Mouse (Mus musculus): Measurements from ENCODE around the gene Oit1.

Gene Oit1

DNA sequence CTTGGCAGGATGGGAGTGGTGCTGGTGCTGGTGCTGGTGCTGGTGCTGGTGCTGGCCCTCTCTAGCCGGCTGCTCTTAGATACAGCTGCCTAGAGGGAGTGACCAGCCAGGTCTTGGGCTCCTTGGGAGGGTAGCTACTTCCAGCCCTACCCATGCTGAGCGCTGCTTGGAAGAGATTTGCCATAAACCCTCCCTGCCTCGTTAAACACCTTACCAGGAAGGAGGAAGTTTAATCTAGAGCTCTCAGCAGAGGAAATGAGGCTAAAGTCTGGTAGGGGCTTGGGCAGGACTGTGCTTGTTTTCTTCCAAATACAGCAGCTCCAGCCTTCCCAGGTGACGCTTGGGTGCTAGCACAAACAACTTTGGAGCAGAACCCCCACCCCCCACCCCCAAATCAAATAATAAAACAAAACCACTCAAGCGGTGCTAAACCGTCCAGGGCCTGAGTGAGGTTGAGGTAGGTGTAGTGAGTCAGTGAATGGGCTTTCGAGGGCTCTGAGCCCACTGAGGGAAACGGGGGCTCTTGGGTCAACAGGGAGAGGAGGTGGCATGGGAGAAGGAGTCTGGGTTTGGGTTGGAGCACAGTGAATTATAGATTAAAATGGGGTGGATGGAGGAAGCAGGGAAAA, at the start of gene Oit1:
Oit1 (minus strand) TSS at position 70 of the 629 bp plus-strand sequence.
- DNase-seq (ENCODE audit: low read depth, low spot score) = no peak

DNA sequence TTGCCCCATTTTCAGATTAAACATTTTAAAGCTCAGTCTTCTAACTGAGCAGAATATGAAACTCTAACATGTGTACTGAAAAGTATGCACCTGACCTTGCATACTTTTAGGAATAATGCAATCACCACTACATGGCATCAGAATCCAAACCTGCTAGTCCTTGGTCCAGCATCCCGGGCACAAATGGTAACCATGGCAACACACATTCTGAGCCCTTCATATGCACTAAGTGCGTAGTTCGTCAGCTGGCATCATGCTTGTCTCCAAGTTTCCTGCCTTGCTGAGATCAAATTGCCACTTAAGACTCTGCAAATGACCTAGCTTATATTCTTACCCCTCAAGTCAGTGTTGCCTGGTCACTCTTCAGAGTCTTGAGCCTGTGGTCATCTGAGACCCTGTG, 44.3 kb upstream of the Oit1 start:
- DNase-seq (ENCODE audit: low read depth, low spot score) = no peak

DNA sequence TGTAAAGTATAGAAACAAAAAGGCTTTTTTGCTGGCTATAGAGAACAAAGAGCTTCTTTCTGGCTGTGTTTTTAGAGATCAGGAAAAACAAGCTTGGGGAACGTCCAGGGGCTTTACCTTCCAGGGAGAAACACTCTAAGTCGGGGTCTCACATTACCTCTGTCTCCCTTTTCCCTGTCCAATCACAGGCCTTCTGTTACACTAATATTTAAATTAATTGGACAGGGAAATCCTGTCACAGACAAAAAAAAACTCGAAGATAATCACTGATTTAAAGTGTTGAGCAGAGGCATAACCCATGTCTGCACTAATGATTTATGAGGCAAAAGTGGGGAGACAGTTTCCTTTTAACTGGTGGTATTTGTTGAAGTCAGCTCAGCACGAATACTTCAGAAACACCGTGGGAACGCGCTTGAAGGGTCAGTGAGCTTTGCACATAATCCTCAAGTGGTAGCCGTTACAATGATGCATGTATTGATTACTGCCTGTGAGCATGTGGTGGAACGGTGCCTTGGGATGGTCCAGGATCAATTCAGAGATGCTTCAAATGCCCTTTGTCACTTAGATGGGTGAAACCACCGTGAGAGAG, 42.7 kb upstream of the Oit1 start:
- DNase-seq (ENCODE audit: low read depth, low spot score) = no peak

DNA sequence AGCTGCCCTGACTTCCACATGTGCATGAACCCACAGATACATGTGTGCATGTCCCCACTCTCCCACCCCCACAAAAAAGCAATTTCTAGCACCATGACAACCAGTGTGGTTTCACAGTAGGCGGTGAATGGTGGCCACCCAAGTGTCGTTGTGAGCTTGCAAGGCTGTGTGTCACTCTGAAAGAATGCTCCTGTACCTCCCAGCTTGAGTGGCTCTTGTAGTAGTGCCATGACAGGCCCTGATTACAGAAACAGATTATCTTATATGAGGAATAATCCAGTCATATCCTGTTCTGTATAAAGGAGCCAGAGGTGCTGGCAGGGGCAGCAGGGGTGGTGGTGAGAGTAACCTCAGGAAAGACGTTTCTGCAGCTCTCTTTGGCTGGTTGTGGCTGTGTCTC, 40.1 kb upstream of the Oit1 start:
- no peak for DNase-seq (ENCODE audit: low read depth, low spot score)

DNA sequence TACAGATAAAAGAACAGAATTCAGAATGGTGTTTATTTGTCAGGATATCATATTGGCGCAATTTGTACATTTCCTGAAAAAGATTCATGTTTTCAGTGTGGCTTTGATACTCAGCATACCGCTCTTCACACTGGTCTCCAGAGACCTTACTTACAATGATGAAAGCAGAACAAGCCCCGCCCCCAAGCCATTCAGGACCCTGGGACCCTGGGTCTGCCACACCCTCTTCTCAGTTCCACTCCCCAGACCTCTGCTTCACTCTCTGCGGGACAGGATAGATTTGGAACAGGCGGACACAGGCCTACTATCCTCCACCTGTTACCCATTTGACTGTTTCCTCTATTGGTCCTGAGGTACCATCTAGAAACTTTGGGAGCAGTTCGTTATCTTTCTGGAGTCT, 27.4 kb upstream of the Oit1 start:
- peak; percentile 76 for DNase-seq (ENCODE audit: low read depth, low spot score)

DNA sequence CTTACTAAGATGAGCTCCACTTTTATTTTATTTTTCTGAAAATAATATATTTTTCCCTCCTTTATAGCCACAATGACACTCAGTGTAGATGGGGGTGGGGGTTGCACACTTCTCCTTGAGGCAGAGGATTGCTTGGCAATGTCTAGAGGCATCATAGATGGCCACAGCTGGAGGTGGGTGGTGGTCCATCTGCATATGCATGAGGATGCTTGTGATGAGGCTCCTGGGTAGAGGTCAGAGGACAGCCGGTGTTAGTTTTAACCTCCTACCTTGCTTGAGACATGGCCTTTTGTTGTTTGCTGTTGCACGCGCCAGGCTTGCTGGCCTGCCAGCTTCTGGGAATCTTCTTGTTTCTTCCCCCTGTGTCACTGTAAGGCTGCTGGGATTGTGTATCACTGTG, 24.8 kb upstream of the Oit1 start:
- DNase-seq (ENCODE audit: low read depth, low spot score) = peak; percentile 96

DNA sequence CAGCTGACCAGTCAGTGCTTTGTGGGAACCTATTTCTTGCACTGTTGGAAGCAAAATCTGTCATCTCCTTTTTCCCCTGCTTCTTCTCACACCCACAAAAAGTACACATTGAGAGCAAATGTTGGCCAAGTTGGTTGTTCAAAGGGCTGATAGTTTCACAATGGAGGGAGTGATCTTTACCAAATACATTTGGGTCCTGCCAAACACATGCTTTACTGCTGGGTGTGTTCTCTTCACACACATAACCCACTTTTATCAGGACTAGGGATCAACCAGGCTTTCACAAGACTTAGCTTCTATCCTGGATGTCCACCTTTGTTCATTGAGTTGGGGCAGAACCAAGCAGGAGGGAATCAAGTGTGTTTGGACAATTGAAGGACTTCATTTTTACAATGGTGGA, 20.0 kb upstream of the Oit1 start:
- no peak for DNase-seq (ENCODE audit: low read depth, low spot score)

DNA sequence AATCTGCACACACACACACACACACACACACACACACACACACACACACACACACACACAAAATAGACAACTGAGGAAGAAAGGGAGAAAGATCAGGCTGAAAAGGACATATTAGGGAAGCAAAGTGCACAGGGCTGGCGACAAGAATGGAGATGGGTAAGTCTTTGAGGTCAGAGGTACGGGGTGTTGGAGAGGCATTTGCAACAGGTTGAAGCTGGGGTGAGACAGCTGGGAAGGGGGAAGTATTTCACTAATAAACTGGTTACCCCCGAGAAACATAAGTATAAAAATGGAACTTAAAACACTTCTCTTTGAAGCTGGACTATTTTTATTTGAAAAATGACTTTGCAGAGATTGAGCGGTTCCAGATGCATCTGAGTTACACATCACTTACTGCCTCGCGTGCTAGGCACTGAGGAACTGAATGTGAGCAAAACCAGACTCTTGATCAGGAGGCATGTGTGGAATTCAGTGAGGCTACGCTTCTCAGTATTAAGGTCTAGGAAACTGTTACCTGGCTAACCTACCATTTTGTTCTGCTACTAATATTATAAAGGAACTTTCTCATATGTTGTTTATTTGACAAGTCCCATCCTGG, 17.2 kb upstream of the Oit1 start:
- DNase-seq (ENCODE audit: low read depth, low spot score) = no peak

DNA sequence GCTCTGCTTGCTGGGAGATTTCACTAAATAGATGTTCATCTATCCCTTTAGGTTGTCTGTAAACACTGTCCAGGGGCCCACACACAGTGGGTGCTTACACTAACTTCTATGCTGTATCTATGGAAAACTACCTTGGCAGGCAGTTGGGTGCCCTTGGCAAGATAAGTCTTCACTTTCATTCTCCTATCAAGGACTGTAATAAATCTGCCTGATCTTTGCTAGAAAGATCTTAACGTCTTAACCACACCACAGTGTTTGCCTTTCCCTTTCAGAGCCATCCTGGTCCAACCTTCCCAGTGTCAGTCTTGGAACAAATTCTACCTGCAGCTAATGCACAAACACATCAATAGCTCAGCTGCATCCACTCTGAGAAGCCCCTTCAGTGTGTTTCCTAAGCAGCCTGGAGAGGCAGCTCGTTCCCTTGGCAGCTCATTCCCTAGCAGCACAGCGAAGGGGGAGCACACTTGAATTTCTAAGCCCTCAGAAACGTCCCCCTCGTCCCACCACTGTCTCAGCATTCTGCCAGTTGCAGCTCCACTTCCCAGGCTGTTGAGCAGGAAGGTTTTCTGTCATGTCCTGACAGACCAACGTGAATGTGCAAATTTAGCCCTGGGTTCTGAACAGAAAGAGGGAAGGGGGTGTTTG, 13.7 kb upstream of the Oit1 start:
- DNase-seq (ENCODE audit: low read depth, low spot score) = no peak

DNA sequence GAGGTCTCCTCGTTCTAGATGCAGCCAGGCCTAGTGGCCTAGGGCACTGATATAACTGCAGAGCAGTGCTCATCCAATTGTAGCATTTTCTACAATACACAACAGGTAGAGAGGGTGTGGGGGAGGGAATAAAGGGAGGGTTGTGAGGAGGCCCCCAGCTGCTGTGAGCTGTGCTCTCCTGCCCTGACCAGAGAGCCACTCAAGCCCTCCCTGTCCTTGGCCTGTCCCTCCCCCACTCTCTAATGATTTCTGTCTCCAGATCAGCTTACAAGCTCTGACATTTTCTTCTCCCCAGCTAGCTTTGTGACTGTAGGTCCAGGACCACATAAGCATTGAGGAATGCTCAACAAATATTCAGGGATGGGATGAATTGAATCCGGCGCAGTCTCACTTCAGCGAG, 9.2 kb downstream of the Oit1 start:
- DNase-seq (ENCODE audit: low read depth, low spot score) = no peak

DNA sequence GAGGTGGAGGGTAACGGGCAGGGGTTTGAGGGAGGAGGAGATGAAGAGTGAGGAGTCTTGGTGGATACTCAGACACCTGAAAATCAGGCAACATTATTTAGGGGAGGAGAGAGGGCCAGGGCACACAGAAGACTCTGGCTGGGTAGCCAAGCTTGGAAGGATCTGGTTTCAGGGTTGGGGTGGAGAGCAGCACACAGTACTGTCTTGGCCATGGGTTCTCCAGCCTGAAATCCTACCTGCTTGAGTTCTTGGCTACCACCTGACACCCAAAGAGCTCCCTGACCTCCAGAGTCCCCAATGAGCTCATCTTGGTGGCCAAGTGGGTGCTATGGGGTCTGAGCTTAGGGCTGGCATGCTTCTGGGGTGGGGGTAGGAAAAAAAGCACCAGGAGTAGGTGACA, 9.7 kb downstream of the Oit1 start:
- no peak for DNase-seq (ENCODE audit: low read depth, low spot score)

DNA sequence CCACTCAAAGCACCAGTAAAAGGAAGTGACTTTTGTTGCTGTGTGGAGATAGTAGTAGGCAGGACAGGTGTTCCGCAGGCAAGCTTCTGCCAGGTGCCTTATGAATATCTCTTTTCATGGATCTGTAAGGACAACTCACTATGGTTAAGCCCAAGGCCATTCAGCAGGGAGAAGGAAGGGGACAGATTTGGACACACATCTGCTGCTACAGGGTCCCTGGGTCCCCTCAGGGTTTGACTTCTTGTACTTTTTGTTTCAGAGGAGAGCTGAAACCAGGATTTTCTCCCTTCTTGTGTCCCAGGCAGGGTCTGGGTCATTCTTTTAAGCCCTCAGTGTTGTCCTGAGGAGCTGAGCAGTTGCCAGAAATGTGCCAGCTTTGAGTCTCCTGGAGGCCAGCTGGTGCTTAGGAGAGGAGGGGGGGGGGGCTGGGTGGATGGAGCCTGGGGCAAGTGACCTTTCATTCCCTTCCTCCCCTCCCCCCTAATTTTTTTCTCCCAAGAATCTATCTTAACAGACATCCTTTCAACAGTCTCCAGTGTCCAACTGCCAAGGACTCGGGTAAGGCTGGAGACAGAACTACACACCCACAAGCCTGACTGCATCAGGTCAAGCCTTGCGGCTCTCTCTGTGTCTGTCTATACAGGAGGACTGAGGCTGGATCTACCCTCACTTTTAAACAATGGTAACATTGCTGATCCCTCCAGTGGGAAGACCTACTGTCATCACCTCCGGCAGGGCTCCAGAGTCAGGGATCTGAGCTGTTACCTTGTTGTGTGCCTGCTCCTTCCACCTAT, 10.6 kb downstream of the Oit1 start:
- no peak for DNase-seq (ENCODE audit: low read depth, low spot score)

DNA sequence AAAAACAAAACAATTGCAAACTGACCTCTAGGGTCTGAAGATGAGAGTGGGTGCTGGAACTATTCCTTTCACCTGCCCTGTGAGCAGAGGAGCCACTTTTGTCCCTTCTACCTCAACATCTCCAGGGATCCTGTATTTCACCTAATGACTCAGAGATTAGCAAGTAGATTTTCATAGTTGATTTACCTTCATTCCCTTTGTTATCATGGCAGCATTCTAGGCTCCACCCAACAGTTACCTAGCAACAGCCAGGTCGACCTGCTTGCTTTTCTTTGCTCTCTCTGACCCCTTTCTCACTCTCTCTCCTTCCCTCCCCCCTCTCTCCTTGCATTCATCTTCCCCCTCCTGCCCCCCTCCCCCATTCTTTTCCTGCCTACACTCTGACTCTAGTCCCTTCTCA, 11.4 kb downstream of the Oit1 start:
- peak; percentile 60 for DNase-seq (ENCODE audit: low read depth, low spot score)

DNA sequence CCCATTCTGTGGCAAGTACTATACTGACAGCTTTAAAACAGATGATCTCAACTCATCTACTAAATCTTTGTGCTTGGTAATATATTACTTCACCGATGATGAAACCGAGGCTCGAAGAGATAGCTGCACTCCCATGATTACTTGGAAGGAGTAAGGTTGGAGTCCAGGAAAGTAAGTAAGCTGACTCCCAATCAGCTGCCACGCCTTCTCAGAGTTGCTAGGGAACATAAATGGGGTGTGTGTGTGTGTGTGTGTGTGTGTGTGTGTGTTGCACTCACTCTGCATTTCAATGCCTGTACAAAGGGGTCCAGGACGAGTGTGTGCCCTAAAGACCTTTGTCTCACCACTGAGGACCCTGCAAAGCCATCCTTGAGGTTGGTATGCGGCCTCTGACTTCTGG, 12.7 kb downstream of the Oit1 start:
- DNase-seq (ENCODE audit: low read depth, low spot score) = no peak

DNA sequence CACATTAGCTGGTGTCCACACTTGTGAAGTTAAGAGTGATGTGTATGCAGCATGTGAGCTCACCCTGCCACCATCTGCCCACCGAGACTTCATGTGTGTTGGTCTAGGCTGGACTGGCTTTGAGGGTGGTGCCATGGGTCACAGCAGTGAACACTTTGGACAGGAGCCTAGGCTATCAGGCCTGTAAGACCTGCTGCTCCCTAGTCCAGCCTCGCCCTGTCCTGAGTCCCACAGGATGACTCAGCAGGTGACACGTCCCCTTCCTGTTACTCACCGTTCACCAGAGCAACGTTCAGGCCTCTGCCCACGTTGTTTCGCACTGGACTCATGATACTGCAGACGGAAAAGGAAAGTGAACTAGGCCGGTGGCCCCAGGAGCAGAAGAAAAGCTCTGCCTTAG, 21.7 kb downstream of the Oit1 start:
- peak; percentile 28 for DNase-seq (ENCODE audit: low read depth, low spot score)

DNA sequence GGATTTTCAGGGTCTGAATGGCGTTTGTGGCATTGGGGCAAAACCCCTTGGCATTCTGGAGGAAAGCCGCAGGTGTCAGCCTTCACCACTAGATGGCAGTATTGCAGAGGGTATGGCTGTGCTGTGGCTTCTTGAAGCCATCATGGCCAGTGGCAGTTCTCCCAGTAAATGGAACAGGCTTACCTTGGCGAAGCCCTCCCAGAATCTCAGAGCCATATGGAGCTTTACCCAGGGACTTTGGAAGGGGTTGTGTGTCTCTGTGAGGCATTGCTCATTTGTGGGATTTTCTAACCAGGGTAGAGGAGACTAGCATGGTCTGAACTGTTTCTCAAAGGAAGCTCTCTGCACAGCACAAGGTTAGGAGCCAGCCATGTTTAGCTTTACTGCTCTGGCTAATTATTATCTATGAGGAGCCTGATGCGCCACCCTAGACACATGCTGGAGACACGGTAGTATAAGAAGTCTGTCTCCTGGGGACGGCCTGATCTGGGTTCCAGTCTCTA, 22.5 kb downstream of the Oit1 start:
- DNase-seq (ENCODE audit: low read depth, low spot score) = peak; percentile 79

DNA sequence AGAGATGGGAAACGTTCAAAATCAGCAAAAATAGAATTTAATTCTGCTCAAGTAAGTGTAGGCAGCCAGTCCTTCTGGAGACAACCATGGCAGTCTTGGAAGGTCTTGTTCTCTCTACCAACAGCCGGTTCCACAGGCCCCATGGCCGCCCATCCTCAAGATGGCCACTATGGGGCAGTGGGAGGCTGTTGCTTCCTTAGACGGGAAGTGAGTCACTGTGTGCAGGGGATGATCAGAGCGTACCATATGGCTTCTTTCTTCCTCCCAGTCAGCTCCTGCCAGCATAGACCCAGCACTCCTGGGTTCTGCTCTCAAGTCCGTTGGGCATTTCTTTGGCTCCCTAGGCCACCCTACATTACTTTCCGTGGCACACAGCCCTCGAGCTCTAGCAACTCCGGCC, 29.6 kb downstream of the Oit1 start:
- no peak for DNase-seq (ENCODE audit: low read depth, low spot score)

DNA sequence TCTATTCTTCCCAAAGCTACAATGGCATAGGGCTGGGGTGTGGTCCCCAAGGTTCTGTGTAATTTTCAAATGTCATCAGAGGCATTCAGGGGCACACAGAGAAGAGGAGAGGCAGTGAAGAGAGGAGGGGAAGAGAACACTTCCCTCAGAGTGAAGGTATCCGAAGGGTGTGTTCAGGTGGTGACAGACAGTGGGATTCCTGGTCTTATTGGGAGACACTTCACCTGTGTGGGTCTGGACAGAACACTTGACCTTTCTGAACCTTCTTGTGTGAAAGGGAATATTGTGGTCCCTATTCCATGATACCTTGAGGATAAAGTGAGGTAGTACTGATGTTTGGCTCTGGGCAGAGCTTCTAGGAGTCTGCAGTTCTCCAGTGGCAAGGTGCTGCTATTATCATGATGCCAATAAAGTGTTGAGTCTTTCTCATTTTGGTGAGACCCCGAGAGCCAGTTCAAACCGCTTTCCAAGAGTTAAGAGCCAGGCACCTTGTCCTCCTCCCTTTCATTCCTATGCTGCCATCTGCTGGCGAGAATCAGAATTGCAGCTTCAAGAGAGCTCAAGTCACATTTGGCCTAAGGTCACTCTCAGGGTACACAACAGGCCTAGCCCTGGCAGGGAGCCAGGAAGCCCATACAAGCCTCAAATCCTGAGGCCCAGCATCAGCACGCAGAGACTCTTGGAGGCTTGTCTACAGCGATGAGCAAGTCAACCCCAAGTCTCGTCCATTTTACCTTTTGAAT, 32.1 kb downstream of the Oit1 start:
- peak; percentile 91 for DNase-seq (ENCODE audit: low read depth, low spot score)

DNA sequence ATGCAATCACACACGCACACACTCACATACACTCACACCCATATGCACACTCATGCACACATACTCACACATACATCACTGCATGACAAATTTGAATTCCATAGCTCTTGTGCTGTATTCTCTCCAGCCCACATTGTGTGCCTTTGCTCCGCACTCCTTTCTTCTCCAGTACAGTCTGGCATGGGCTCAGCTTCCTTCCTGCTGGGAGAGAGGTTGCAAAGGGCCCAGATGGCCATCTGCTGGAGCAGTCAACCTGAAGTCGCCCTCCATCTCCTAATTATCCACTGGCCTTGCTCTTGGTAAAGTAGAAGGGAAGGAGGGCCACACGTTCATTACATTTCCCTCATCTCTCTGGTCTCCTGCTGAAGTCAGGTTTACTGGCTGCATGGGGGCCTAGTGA, 33.0 kb downstream of the Oit1 start:
- no peak for DNase-seq (ENCODE audit: low read depth, low spot score)

DNA sequence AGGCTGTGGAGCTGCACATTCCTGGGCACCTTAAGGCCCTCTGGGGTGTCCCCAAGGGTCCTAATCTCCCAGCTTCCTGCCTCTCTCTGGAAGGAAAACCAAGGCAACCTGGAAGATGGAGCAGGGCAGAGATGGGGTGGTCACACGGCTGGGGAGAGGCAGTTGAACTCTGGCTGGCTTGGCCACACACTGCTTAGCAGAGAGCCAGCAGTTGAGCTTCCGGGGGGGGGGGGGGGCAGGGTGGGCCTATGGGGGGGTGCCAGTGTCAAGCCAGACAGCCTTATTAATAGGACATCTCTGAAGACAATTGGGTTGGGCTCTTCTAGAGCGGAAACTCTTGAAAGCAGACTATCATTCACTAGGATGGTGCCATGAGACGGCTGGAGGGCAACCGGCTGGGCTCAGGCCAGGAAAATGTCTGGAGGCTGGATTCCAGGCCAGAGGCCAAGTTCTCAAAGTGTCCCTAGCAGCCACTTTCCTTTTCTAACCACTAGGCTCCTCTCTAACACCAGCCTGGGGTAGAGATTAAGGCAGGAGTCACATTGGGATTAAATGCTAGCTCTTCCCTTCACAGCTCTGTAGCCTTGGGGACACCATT, 35.9 kb downstream of the Oit1 start:
- DNase-seq (ENCODE audit: low read depth, low spot score) = no peak

DNA sequence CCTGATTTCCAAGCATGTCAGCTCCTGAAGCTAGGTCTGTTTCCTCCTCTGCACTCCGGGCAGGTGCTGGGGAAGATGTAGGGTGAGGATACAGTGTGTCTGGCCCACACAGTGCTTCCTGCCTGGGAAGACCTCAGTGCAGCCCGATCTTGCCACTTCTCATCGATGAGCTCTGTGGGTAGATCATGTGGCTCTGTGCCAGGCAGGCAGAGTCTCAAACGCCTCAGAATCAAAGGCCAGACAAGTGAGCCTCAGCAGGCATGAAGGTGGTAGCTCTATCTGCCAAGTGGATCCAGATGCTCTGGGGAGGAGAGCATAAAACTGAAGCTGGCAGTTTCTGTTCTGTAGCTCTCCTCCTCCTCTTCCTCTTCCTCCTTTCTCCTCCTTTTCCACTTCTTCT, 38.3 kb downstream of the Oit1 start:
- DNase-seq (ENCODE audit: low read depth, low spot score) = no peak
